Mouse (Mus musculus): ENCODE results near the gene Cyp26c1. TPM values are rescaled to one million over a fixed set of nuclear protein-coding genes. Genes with fewer than 3 reads are reported as not detected.

The Cyp26c1 gene
- polyA plus RNA-seq, 1 experiment from 2014 or later, result not detected

DNA sequence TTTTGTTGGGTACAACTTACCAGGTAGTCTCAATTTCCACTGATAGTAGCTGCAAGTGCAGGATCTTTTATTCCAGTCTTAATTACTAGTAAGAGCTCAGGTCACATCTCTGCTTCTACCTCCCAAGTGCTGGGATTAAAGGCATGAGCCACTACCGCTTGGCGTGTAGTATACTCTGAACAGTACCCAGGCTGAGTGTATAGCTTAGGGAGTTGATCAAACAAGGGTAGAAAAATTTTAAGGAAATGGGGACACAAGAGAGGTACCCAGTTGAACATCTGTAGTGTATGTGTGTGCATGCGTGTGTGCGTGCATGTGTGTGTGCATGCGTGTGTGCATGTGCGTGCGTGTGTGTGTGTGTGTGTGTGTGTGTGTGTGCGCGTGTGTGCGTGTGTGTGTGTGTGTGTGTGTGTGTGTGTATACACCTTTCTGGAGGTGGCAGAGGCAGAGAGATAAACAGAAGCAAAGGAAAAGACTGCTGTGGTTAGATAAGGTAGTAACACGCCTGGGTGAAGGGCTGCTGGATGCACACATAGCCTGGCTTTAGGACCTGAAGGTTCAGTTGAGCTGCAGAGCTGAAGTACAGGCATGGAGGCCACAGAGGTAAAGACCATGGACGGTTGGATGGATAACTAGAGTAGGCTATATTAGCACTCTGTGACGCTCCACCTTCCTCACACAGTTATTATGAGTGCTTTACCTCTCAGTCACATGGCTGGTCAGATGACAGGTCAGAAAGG lies 17.4 kb upstream of the Cyp26c1 start:
- H3K9ac ChIP-seq (ENCODE audit: low read length), result no peak overlapping the region
- ATAC-seq (ENCODE audit: low FRiP score, low TSS enrichment) (no peak), DNase-seq (ENCODE audit: low spot score) (no peak)
- H3K9me3 ChIP-seq (ENCODE audit: control insufficient read depth, low read length), result no peaks in the 10 kb centered on the region
- WGBS, result 64% methylated on average over 13 of the region's 13 CpGs
- H3K36me3 ChIP-seq (ENCODE audit: control insufficient read depth, insufficient read depth, low read length), result no peaks in the 10 kb centered on the region
- no peaks in the 10 kb centered on the region for H3K27me3 ChIP-seq (ENCODE audit: control insufficient read depth, insufficient read depth, low read length)
- no peak overlapping the region for H3K4me3 ChIP-seq (ENCODE audit: low read depth, low read length)
- no peak overlapping the region for H3K27ac ChIP-seq (replicated peaks)
- H3K4me2 ChIP-seq (replicated peaks; ENCODE audit: low read depth), result no peak overlapping the region
- TF ChIP-seq EP300 (optimal IDR thresholded peaks at IDR 0.05) (no peak), CTCF (IDR thresholded peaks at IDR 0.05; ENCODE audit: low read depth) (no peak)
- no peaks in the 10 kb centered on the region for H3K4me1 ChIP-seq (replicated peaks; ENCODE audit: control insufficient read depth, insufficient read depth)

DNA sequence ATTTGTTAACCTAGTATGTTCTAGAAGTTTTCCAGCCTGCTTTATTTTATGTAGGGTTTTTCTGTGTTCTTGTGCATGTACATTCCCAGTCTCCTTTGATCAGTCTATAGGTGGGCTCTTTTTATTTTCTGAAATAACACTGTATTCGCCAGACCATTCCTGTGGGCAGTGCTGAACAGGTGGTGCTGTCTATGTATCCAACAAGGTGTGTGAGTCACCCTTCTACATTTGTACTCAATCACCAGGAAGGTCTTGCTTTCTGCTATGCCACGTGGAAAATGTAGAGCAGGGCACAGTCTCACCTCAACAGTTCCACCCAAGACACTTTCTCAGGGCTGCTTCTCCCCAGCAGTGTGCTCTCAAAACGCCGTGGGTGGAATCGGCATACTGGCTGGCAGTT lies 16.7 kb upstream of the Cyp26c1 start:
- Histone ChIP-seq H3K27ac (replicated peaks) (no peak overlapping the region), H3K9me3 (ENCODE audit: control insufficient read depth, low read length) (no peaks in the 10 kb centered on the region), H3K9ac (ENCODE audit: low read length) (no peak overlapping the region), H3K27me3 (ENCODE audit: control insufficient read depth, insufficient read depth, low read length) (no peaks in the 10 kb centered on the region), H3K4me2 (replicated peaks; ENCODE audit: low read depth) (no peak overlapping the region), H3K4me1 (replicated peaks; ENCODE audit: control insufficient read depth, insufficient read depth) (no peaks in the 10 kb centered on the region), H3K36me3 (ENCODE audit: control insufficient read depth, insufficient read depth, low read length) (no peaks in the 10 kb centered on the region), H3K4me3 (ENCODE audit: low read depth, low read length) (no peak overlapping the region)
- DNase-seq (ENCODE audit: low spot score) (no peak), ATAC-seq (ENCODE audit: low FRiP score, low TSS enrichment) (no peak)
- 89% methylated on average over 5 of the region's 5 CpGs for WGBS
- TF ChIP-seq CTCF (IDR thresholded peaks at IDR 0.05; ENCODE audit: low read depth) (no peak), EP300 (optimal IDR thresholded peaks at IDR 0.05) (no peak)

DNA sequence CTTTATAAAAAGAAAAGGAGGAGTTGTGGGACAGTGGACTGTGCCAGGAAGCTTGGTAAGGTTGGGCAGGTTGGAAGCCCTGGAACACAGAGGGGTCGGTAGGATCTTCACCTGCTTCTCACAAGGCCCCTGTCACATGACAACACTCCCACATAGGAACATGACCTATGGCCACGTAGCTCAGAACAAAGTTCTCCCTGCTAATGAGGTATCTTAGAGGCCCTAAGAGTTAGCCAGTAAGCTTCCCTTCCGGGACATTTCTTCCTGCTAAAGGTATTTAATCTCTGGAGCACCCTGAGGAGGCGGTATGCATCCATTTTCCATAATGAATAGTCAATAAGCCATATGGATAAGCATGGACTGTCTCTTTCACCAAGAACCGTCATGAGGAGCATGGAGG lies 15.9 kb upstream of the Cyp26c1 start:
- TF ChIP-seq CTCF (IDR thresholded peaks at IDR 0.05; ENCODE audit: low read depth), result no peak
- Histone ChIP-seq H3K27ac (replicated peaks) (no peak overlapping the region), H3K27me3 (ENCODE audit: control insufficient read depth, insufficient read depth, low read length) (no peaks in the 10 kb centered on the region), H3K4me2 (replicated peaks; ENCODE audit: low read depth) (no peak overlapping the region), H3K36me3 (ENCODE audit: control insufficient read depth, insufficient read depth, low read length) (no peaks in the 10 kb centered on the region), H3K4me1 (replicated peaks; ENCODE audit: control insufficient read depth, insufficient read depth) (no peaks in the 10 kb centered on the region), H3K9ac (ENCODE audit: low read length) (no peak overlapping the region), H3K4me3 (ENCODE audit: low read depth, low read length) (no peak overlapping the region), H3K9me3 (ENCODE audit: control insufficient read depth, low read length) (no peaks in the 10 kb centered on the region)
- ATAC-seq (ENCODE audit: low FRiP score, low TSS enrichment) (no peak), DNase-seq (ENCODE audit: low spot score) (no peak)
- 90% methylated on average over 5 of the region's 5 CpGs for WGBS

GRCm38 (mm10) chr19:37673393-37673792 lies 12.0 kb upstream of the Cyp26c1 start:
- Histone ChIP-seq H3K4me1 (replicated peaks; ENCODE audit: control insufficient read depth, insufficient read depth) (no peaks in the 10 kb centered on the region), H3K4me3 (ENCODE audit: low read depth, low read length) (no peak overlapping the region), H3K27ac (replicated peaks) (no peak overlapping the region), H3K36me3 (ENCODE audit: control insufficient read depth, insufficient read depth, low read length) (no peaks in the 10 kb centered on the region), H3K9ac (ENCODE audit: low read length) (no peak overlapping the region), H3K4me2 (replicated peaks; ENCODE audit: low read depth) (no peak overlapping the region), H3K27me3 (ENCODE audit: control insufficient read depth, insufficient read depth, low read length) (no peaks in the 10 kb centered on the region), H3K9me3 (ENCODE audit: control insufficient read depth, low read length) (no peaks in the 10 kb centered on the region)
- TF ChIP-seq EP300 (optimal IDR thresholded peaks at IDR 0.05) (no peak), CTCF (IDR thresholded peaks at IDR 0.05; ENCODE audit: low read depth) (no peak)
- ATAC-seq (ENCODE audit: low FRiP score, low TSS enrichment), result no peak
- DNase-seq (ENCODE audit: low spot score), result no peak
- WGBS, result 43% methylated on average over 12 of the region's 12 CpGs

DNA sequence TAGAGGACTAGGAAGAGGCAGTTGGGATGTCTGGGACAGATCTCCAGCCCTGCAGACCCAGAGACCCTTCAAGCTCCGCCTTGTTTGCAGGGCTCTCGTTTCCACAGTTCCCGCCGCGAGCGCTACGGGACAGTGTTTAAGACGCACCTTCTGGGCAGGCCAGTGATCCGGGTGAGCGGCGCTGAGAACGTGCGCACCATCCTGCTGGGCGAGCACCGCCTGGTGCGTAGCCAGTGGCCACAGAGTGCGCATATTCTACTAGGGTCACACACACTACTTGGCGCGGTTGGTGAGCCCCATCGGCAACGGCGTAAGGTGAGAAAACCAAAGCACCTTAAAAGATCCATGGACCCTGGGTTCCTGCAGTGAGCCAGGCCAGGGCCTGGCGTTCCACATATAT lies 966 bp downstream of the Cyp26c1 start:
- Histone ChIP-seq H3K36me3 (ENCODE audit: control insufficient read depth, insufficient read depth, low read length) (no peaks in the 10 kb centered on the region), H3K9me3 (ENCODE audit: control insufficient read depth, low read length) (no peaks in the 10 kb centered on the region), H3K4me2 (replicated peaks; ENCODE audit: low read depth) (no peak overlapping the region), H3K27ac (replicated peaks) (no peak overlapping the region), H3K27me3 (ENCODE audit: control insufficient read depth, insufficient read depth, low read length) (peaks cover 9% of the 10 kb centered on the region; the same call in 1 of the 2 replicates), H3K4me3 (ENCODE audit: low read depth, low read length) (no peak overlapping the region), H3K4me1 (replicated peaks; ENCODE audit: control insufficient read depth, insufficient read depth) (no peaks in the 10 kb centered on the region), H3K9ac (ENCODE audit: low read length) (no peak overlapping the region)
- WGBS, result 22% methylated on average over 23 of the region's 23 CpGs
- DNase-seq (ENCODE audit: low spot score) (no peak), ATAC-seq (ENCODE audit: low FRiP score, low TSS enrichment) (no peak)
- no peak for TF ChIP-seq CTCF (IDR thresholded peaks at IDR 0.05; ENCODE audit: low read depth)
- TF ChIP-seq EP300 (optimal IDR thresholded peaks at IDR 0.05), result no peak

- Histone ChIP-seq H3K36me3 (ENCODE audit: control insufficient read depth, insufficient read depth, low read length) (no peaks in the 10 kb centered on the region), H3K4me3 (ENCODE audit: low read depth, low read length) (no peak overlapping the region), H3K9me3 (ENCODE audit: control insufficient read depth, low read length) (no peaks in the 10 kb centered on the region), H3K27me3 (ENCODE audit: control insufficient read depth, insufficient read depth, low read length) (peaks cover 11% of the 10 kb centered on the region; the same call in 1 of the 2 replicates), H3K27ac (replicated peaks) (no peak overlapping the region), H3K4me1 (replicated peaks; ENCODE audit: control insufficient read depth, insufficient read depth) (no peaks in the 10 kb centered on the region), H3K9ac (ENCODE audit: low read length) (no peak overlapping the region), H3K4me2 (replicated peaks; ENCODE audit: low read depth) (no peak overlapping the region)
- TF ChIP-seq EP300 (optimal IDR thresholded peaks at IDR 0.05) (no peak), CTCF (IDR thresholded peaks at IDR 0.05; ENCODE audit: low read depth) (peak; percentile 69)
- DNase-seq (ENCODE audit: low spot score) (peak; percentile 70), ATAC-seq (ENCODE audit: low FRiP score, low TSS enrichment) (peak; percentile 73)
- WGBS, result 11% methylated on average over 62 of the region's 62 CpGs
These were observed 1.8 kb downstream of the Cyp26c1 start for GRCm38 (mm10) chr19:37686941-37687850.
